Mouse (Mus musculus) stomach, postnatal 0 days (tissue): Measurements from ENCODE around the gene Rex1bd.

Source experiments
- CTCF ChIP-seq: IDR thresholded peaks from 2 replicates; pipeline ENCODE4 v1.5.1; 2016; ENCODE audit warnings: antibody characterized with exemption, low read depth, mild to moderate bottlenecking, moderate library complexity
- EP300 ChIP-seq: optimal IDR thresholded peaks from 2 replicates; pipeline ENCODE3; 2016; ENCODE audit warnings: antibody characterized with exemption

- no peak for TF ChIP-seq EP300
- peak; percentile 35 for TF ChIP-seq CTCF
Observed at GRCm38 (mm10) chr8:70459636-70460035, 46.9 kb downstream of the Rex1bd start.
